Comparison of ENCODE assay signal across 16 mouse cellular contexts in genomic region chr9:77478166-77478920, GRCm38 (mm10).
"Had no signal": no experiment of that assay in that cellular context is flagged by ENCODE, and none has a peak within 500 bp of the region (broad histone marks: within the 10 kb centered on the region; RNA-seq: fewer than 3 reads in every experiment).

No protein-coding gene starts in this region.

- H3K9me3 ChIP-seq: limb, embryonic 15.5 days; liver, embryonic 13.5 days; lung, embryonic 15.5 days; midbrain, embryonic 12.5 days; neural tube, embryonic 12.5 days; stomach, embryonic 15.5 days had no signal

- H3K9ac ChIP-seq: limb, embryonic 15.5 days; liver, embryonic 13.5 days; liver, postnatal 0 days; lung, embryonic 15.5 days; midbrain, embryonic 12.5 days; neural tube, embryonic 12.5 days; stomach, embryonic 15.5 days had no signal

- H3K27ac ChIP-seq: limb, embryonic 15.5 days; liver, embryonic 13.5 days; lung, embryonic 15.5 days; macrophage; midbrain, embryonic 12.5 days; neural tube, embryonic 12.5 days; stomach, embryonic 15.5 days had no signal

- H3K4me3 ChIP-seq: limb, embryonic 15.5 days; liver, embryonic 13.5 days; lung, embryonic 15.5 days; megakaryocyte, embryonic 14.5 days; midbrain, embryonic 12.5 days; neural tube, embryonic 12.5 days; stomach, embryonic 15.5 days had no signal

- H3K27me3 ChIP-seq: limb, embryonic 15.5 days; liver, embryonic 13.5 days; lung, embryonic 15.5 days; megakaryocyte, embryonic 14.5 days; neural tube, embryonic 12.5 days; stomach, embryonic 15.5 days had no signal

- ATAC-seq: liver, postnatal 0 days had no signal

- DNase-seq: kidney, postnatal 25 days; layer of hippocampus, adult 9-11 months; layer of hippocampus, postnatal 36 days; liver, embryonic 13.5 days; liver, postnatal 0 days; lung, postnatal 14 days; right cerebral cortex, postnatal 14 days; thymus, adult 2 months; thymus, postnatal 25 days had no signal

- H3K36me3 ChIP-seq: liver, embryonic 13.5 days; lung, embryonic 15.5 days; midbrain, embryonic 12.5 days; neural tube, embryonic 12.5 days; stomach, embryonic 15.5 days had no signal

- H3K4me2 ChIP-seq: limb, embryonic 15.5 days; liver, embryonic 13.5 days; lung, embryonic 15.5 days; midbrain, embryonic 12.5 days; neural tube, embryonic 12.5 days; stomach, embryonic 15.5 days had no signal
